Mouse (Mus musculus) lung, embryonic 15.5 days (tissue): ENCODE data around the gene Crb1. TPM values are rescaled to one million over a fixed set of nuclear protein-coding genes. Genes with fewer than 3 reads are reported as not detected.

ENCODE experiments used
- polyA plus RNA-seq: library from polyadenylated mRNA; unstranded; fragments of >200 nt; fragmentation: Nextera tagmentation; extraction: Ambion mirVana; gene quantifications from 2 replicates; pipeline ENCODE4 v1.2.1, GENCODE M21; 2015

The Crb1 gene
- polyA plus RNA-seq, 1 experiment from 2014 or later = 0.05 TPM

Other genes with a start within 250 kb of the Crb1 start
- 8.6 and 8.9 TPM in 2 replicates for gene Zbtb41, start 45.2 kb upstream of the Crb1 start, polyA plus RNA-seq
- gene Aspm, start 77.7 kb upstream of the Crb1 start, polyA plus RNA-seq = 17.7 and 18.0 TPM in 2 replicates
- 0.06 TPM in 1 of 2 replicates, not detected in the other for gene F13b, start 124.6 kb upstream of the Crb1 start, polyA plus RNA-seq
- not detected in 2 replicates for gene Cfhr1, start 183.2 kb upstream of the Crb1 start, polyA plus RNA-seq